ENCODE assay signal across 24 mouse cellular contexts in genomic region chr13:26217299-26217698, GRCm38 (mm10).
A peak's percentile ranks its signal among the peaks of the same experiment; 100 is the strongest.
DNase-seq lines count a peak whose midpoint lies in the region; ATAC-seq and TF ChIP-seq lines count a peak whose summit lies in the region.
"Had no signal": no experiment of that assay in that cellular context is flagged by ENCODE, and none has a peak within 500 bp of the region (broad histone marks: within the 10 kb centered on the region; RNA-seq: fewer than 3 reads in every experiment).

No protein-coding gene starts in this region.

- no peak overlapping the region for H3K4me2 ChIP-seq in heart, embryonic 11.5 days
- H3K4me2 ChIP-seq: forebrain, embryonic 13.5 days; heart, embryonic 13.5 days; hindbrain, embryonic 12.5 days; hindbrain, embryonic 15.5 days had no signal

- H3K27me3 ChIP-seq in C2C12 (ENCODE audit: control insufficient read depth, insufficient read depth, insufficient read length), result no peaks in the 10 kb centered on the region
- no peaks in the 10 kb centered on the region for H3K27me3 ChIP-seq in heart, embryonic 11.5 days (ENCODE audit: control insufficient read depth, insufficient read depth, low read length)
- H3K27me3 ChIP-seq: forebrain, embryonic 13.5 days; heart, embryonic 13.5 days; hindbrain, embryonic 12.5 days; hindbrain, embryonic 15.5 days had no signal

- H3K79me2 ChIP-seq in C2C12 (ENCODE audit: control insufficient read depth, insufficient read depth), result no peaks in the 10 kb centered on the region

- H3K36me3 ChIP-seq in C2C12 (ENCODE audit: control insufficient read depth, insufficient read depth), result no peaks in the 10 kb centered on the region
- H3K36me3 ChIP-seq in heart, embryonic 11.5 days (ENCODE audit: control insufficient read depth, insufficient read depth, low read length), result no peaks in the 10 kb centered on the region
- H3K36me3 ChIP-seq: forebrain, embryonic 10.5 days; heart, embryonic 13.5 days; hindbrain, embryonic 12.5 days; hindbrain, embryonic 15.5 days had no signal

- H3K4me1 ChIP-seq in embryonic fibroblast, embryonic 13.5 days (ENCODE audit: control insufficient read depth, insufficient read depth, low read length), result peaks cover 2% of the 10 kb centered on the region; the same call in 1 of the 2 replicates
- H3K4me1 ChIP-seq in heart, embryonic 11.5 days (ENCODE audit: control insufficient read depth, insufficient read depth, low read length), result no peaks in the 10 kb centered on the region
- H3K4me1 ChIP-seq: forebrain, embryonic 10.5 days; forebrain, embryonic 13.5 days; heart, embryonic 13.5 days; hindbrain, embryonic 12.5 days; hindbrain, embryonic 15.5 days had no signal

- no peaks in the 10 kb centered on the region for H3K9me3 ChIP-seq in heart, embryonic 11.5 days (replicated peaks; ENCODE audit: control insufficient read depth, low read length)
- H3K9me3 ChIP-seq: forebrain, embryonic 10.5 days; forebrain, embryonic 13.5 days; heart, embryonic 13.5 days; hindbrain, embryonic 12.5 days; hindbrain, embryonic 15.5 days had no signal

- DNase-seq in 3134 (ENCODE audit: extremely low read depth, insufficient read length, low spot score) (peak; percentile 71), NIH3T3 (ENCODE audit: low read depth) (peak; percentile 61)
- no peak for DNase-seq in cerebellum, postnatal 10 days
- DNase-seq in lung, postnatal 14 days, result no peak
- no peak for DNase-seq in thymus, postnatal 0 days (ENCODE audit: low spot score)
- DNase-seq: adrenal gland, adult 2 months; adrenal gland, postnatal 14 days; cerebellum, adult 11-12 months; cerebellum, adult 8-10 months; cerebellum, postnatal 14 days; gastrocnemius, postnatal 25 days; heart, adult 18-20 months; heart, postnatal 14 days; heart, postnatal 4 days; kidney, adult 2 months had no signal

- WGBS in heart, embryonic 11.5 days (ENCODE audit: insufficient replicate concordance), result 76% methylated on average over 3 of the region's 3 CpGs

- H3K9ac ChIP-seq in heart, embryonic 11.5 days (ENCODE audit: low read depth, low read length), result no peak overlapping the region
- H3K9ac ChIP-seq: forebrain, embryonic 13.5 days; heart, embryonic 13.5 days; hindbrain, embryonic 12.5 days; hindbrain, embryonic 15.5 days had no signal

- no peak overlapping the region for H3ac ChIP-seq in C2C12 (ENCODE audit: control insufficient read depth, insufficient read length, low read depth)

- no peak for TF ChIP-seq POLR2A in embryonic fibroblast, embryonic 13.5 days (IDR thresholded peaks at IDR 0.05; ENCODE audit: low read depth, low read length)

- peak overlapping the region; percentile 97 for H3K27ac ChIP-seq in embryonic fibroblast, embryonic 13.5 days (ENCODE audit: insufficient read depth, low read length)
- no peak overlapping the region for H3K27ac ChIP-seq in heart, embryonic 11.5 days (ENCODE audit: low read depth, low read length)
- H3K27ac ChIP-seq: forebrain, embryonic 10.5 days; forebrain, embryonic 13.5 days; heart, embryonic 13.5 days; hindbrain, embryonic 12.5 days; hindbrain, embryonic 15.5 days had no signal

- no peaks in the 10 kb centered on the region for H3K79me3 ChIP-seq in C2C12 (ENCODE audit: low read depth)

- H3K4me3 ChIP-seq in C2C12 (ENCODE audit: insufficient read depth, poor library complexity, severe bottlenecking), result no peak overlapping the region
- no peak overlapping the region for H3K4me3 ChIP-seq in embryonic fibroblast, embryonic 13.5 days (ENCODE audit: insufficient read depth, low read length)
- no peak overlapping the region for H3K4me3 ChIP-seq in heart, embryonic 11.5 days (ENCODE audit: low read depth, low read length)
- H3K4me3 ChIP-seq: forebrain, embryonic 10.5 days; forebrain, embryonic 13.5 days; heart, embryonic 13.5 days; hindbrain, embryonic 12.5 days; hindbrain, embryonic 15.5 days had no signal

- no peak for ATAC-seq in heart, embryonic 11.5 days (replicated peaks; ENCODE audit: insufficient number of reproducible peaks, low FRiP score, low TSS enrichment)
- ATAC-seq: forebrain, embryonic 13.5 days; forebrain, embryonic 16.5 days had no signal

- no peak for TF ChIP-seq CTCF in C2C12 (IDR thresholded peaks at IDR 0.05; ENCODE audit: control insufficient read depth, insufficient read depth, insufficient read length)
- TF ChIP-seq CTCF in embryonic fibroblast, embryonic 13.5 days (IDR thresholded peaks at IDR 0.05; ENCODE audit: borderline replicate concordance, insufficient read depth, low read length), result no peak

TF ChIP-seq in C2C12, 6 proteins besides CTCF, POLR2A, EP300 and RAD21:
- peak; percentile 68 for TF ChIP-seq MAX (IDR thresholded peaks at IDR 0.05)
- peak; percentile 46 for TF ChIP-seq MYOD1 (IDR thresholded peaks at IDR 0.05; ENCODE audit: control insufficient read depth, insufficient read length, low read depth)
- TF ChIP-seq FOSL1 (IDR thresholded peaks at IDR 0.05; ENCODE audit: insufficient read depth, low read length, poor library complexity, severe bottlenecking), result peak; percentile 69
- peak; percentile 51 for TF ChIP-seq CEBPB (IDR thresholded peaks at IDR 0.05; ENCODE audit: low read depth)
- no peak for TF ChIP-seq MYOG (IDR thresholded peaks at IDR 0.05; ENCODE audit: control insufficient read depth, extremely low read depth, insufficient read length)
- no peak for TF ChIP-seq USF1 (IDR thresholded peaks at IDR 0.05; ENCODE audit: low read depth)

Comparison
In these comparisons a context has a peak if more than half of its experiments do, and no peak if none do; other contexts are left out.
1. DNase-seq: peak in 3134 (single experiment) and NIH3T3 (single experiment); none in cerebellum, postnatal 10 days (0 of 2), lung, postnatal 14 days (single experiment) and thymus, postnatal 0 days (single experiment).